Mouse (Mus musculus): Measurements from ENCODE around the gene Klhl30. TPM values are rescaled to one million over a fixed set of nuclear protein-coding genes. Genes with fewer than 3 reads are reported as not detected.

The Klhl30 gene
- total RNA-seq (2017) = 0.12 TPM in 1 of 2 replicates, not detected in the other

- ATAC-seq (ENCODE audit: extremely low read depth, insufficient number of reproducible peaks, low FRiP score, poor library complexity, severe bottlenecking) = no peak
Observed at GRCm38 (mm10) chr1:91350841-91351240, at the start of gene Klhl30. Klhl30 (plus strand) TSS chr1:91351016.

GRCm38 (mm10) chr1:91301206-91301920 lies 49.5 kb upstream of the Klhl30 start:
- ATAC-seq (ENCODE audit: extremely low read depth, insufficient number of reproducible peaks, low FRiP score, poor library complexity, severe bottlenecking) = no peak

- no peak for ATAC-seq (ENCODE audit: extremely low read depth, insufficient number of reproducible peaks, low FRiP score, poor library complexity, severe bottlenecking)
Observed at GRCm38 (mm10) chr1:91302021-91302420, 48.8 kb upstream of the Klhl30 start.

GRCm38 (mm10) chr1:91304621-91305020 lies 46.2 kb upstream of the Klhl30 start:
- ATAC-seq (ENCODE audit: extremely low read depth, insufficient number of reproducible peaks, low FRiP score, poor library complexity, severe bottlenecking) = no peak

- no peak for ATAC-seq (ENCODE audit: extremely low read depth, insufficient number of reproducible peaks, low FRiP score, poor library complexity, severe bottlenecking)
Observed at GRCm38 (mm10) chr1:91309366-91310085, 41.3 kb upstream of the Klhl30 start.

- ATAC-seq (ENCODE audit: extremely low read depth, insufficient number of reproducible peaks, low FRiP score, poor library complexity, severe bottlenecking) = no peak
Observed at GRCm38 (mm10) chr1:91312273-91312672, 38.5 kb upstream of the Klhl30 start.

GRCm38 (mm10) chr1:91313251-91313650 lies 37.6 kb upstream of the Klhl30 start:
- ATAC-seq (ENCODE audit: extremely low read depth, insufficient number of reproducible peaks, low FRiP score, poor library complexity, severe bottlenecking) = no peak

- no peak for ATAC-seq (ENCODE audit: extremely low read depth, insufficient number of reproducible peaks, low FRiP score, poor library complexity, severe bottlenecking)
Observed at GRCm38 (mm10) chr1:91317656-91318055, 33.2 kb upstream of the Klhl30 start.

GRCm38 (mm10) chr1:91321760-91322438 lies 28.9 kb upstream of the Klhl30 start, which contains the start of gene Espnl:
Espnl (plus strand) TSS chr1:91322075.
- no peak for ATAC-seq (ENCODE audit: extremely low read depth, insufficient number of reproducible peaks, low FRiP score, poor library complexity, severe bottlenecking)

- ATAC-seq (ENCODE audit: extremely low read depth, insufficient number of reproducible peaks, low FRiP score, poor library complexity, severe bottlenecking) = no peak
Observed at GRCm38 (mm10) chr1:91324646-91325045, 26.2 kb upstream of the Klhl30 start.

- ATAC-seq (ENCODE audit: extremely low read depth, insufficient number of reproducible peaks, low FRiP score, poor library complexity, severe bottlenecking) = no peak
Observed at GRCm38 (mm10) chr1:91325488-91326042, 25.3 kb upstream of the Klhl30 start.

GRCm38 (mm10) chr1:91332102-91332501 lies 18.7 kb upstream of the Klhl30 start:
- ATAC-seq (ENCODE audit: extremely low read depth, insufficient number of reproducible peaks, low FRiP score, poor library complexity, severe bottlenecking) = no peak

GRCm38 (mm10) chr1:91333582-91333981 lies 17.2 kb upstream of the Klhl30 start:
- ATAC-seq (ENCODE audit: extremely low read depth, insufficient number of reproducible peaks, low FRiP score, poor library complexity, severe bottlenecking) = no peak

GRCm38 (mm10) chr1:91337355-91337754 lies 13.5 kb upstream of the Klhl30 start:
- no peak for ATAC-seq (ENCODE audit: extremely low read depth, insufficient number of reproducible peaks, low FRiP score, poor library complexity, severe bottlenecking)

- ATAC-seq (ENCODE audit: extremely low read depth, insufficient number of reproducible peaks, low FRiP score, poor library complexity, severe bottlenecking) = no peak
Observed at GRCm38 (mm10) chr1:91344001-91344400, 6.8 kb upstream of the Klhl30 start.

- ATAC-seq (ENCODE audit: extremely low read depth, insufficient number of reproducible peaks, low FRiP score, poor library complexity, severe bottlenecking) = no peak
Observed at GRCm38 (mm10) chr1:91344921-91345685, 5.7 kb upstream of the Klhl30 start.

GRCm38 (mm10) chr1:91346892-91347291 lies 3.9 kb upstream of the Klhl30 start:
- ATAC-seq (ENCODE audit: extremely low read depth, insufficient number of reproducible peaks, low FRiP score, poor library complexity, severe bottlenecking) = peak; percentile 52; the same call in 1 of the 2 replicates

- ATAC-seq (ENCODE audit: extremely low read depth, insufficient number of reproducible peaks, low FRiP score, poor library complexity, severe bottlenecking) = no peak
Observed at GRCm38 (mm10) chr1:91351249-91351648, 433 bp downstream of the Klhl30 start.

- no peak for ATAC-seq (ENCODE audit: extremely low read depth, insufficient number of reproducible peaks, low FRiP score, poor library complexity, severe bottlenecking)
Observed at GRCm38 (mm10) chr1:91352277-91352676, 1.5 kb downstream of the Klhl30 start.
